Mouse (Mus musculus) liver, embryonic 14.5 days (tissue): ENCODE results near the gene Krt83.

Source experiments
- CTCF ChIP-seq: IDR thresholded peaks from 2 replicates; pipeline ENCODE4 v1.5.1; 2016; ENCODE audit warnings: antibody characterized with exemption, low read depth, control low read depth
- EP300 ChIP-seq: IDR thresholded peaks from 2 replicates; pipeline ENCODE4 v1.6.1; 2016; ENCODE audit warnings: antibody characterized with exemption, low read depth

DNA sequence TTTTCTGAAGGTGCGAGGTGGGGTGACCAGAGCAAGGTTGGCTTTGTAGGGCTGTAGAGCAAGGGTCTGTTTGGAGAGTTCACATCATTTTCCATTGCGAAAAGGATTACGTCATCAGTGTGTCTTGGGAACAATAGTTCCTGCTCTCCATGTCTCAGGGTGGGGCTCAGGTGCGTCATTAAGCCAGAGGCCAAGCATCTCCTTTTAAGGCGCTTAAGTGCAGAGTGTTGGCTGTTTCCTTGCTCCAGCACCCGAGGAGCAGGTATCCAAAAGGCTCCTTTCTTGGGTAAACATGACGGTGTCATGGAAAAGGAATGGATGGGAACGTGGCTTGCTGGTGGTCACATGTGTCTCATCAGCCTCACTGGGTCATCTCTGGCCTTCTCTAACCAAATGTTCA is 36.5 kb downstream of the Krt83 start:
- no peak for TF ChIP-seq CTCF
- no peak for TF ChIP-seq EP300
